Mouse (Mus musculus) granulocyte monocyte progenitor cell, adult 5-6 weeks (primary cell): ENCODE measurements around the gene Fcrl1. TPM values are rescaled to one million over a fixed set of nuclear protein-coding genes. Genes with fewer than 3 reads are reported as not detected.
"Not testable (repeated sequence)": the region's sequence is repeated elsewhere in the genome, so short reads cannot be mapped to it uniquely, and the experiment has no call there.

Experiments used
- ATAC-seq: replicated peaks from 2 replicates; pipeline ENCODE4 v1.8.0; 2016; ENCODE audit warnings: mild to moderate bottlenecking, moderate TSS enrichment, inconsistent platforms; ENCODE audit not compliant: poor library complexity, severe bottlenecking
- total RNA-seq, 2 experiments: library from RNA; stranded (forward) in 1 of 2; stranded (reverse) in 1 of 2; fragments of 200-712, 200-1000 nt in 1 of 2; fragments of >200 nt in 1 of 2; fragmentation: Nextera tagmentation in 1 of 2; gene quantifications; 2 replicates each; pipeline ENCODE4 v1.2.3; 2014 to 2017

Gene Fcrl1
- total RNA-seq (2014; fragmentation: Nextera tagmentation): 2.1 and 4.1 TPM in 2 replicates
- total RNA-seq (2017): 0.69 and 0.82 TPM in 2 replicates

DNA sequence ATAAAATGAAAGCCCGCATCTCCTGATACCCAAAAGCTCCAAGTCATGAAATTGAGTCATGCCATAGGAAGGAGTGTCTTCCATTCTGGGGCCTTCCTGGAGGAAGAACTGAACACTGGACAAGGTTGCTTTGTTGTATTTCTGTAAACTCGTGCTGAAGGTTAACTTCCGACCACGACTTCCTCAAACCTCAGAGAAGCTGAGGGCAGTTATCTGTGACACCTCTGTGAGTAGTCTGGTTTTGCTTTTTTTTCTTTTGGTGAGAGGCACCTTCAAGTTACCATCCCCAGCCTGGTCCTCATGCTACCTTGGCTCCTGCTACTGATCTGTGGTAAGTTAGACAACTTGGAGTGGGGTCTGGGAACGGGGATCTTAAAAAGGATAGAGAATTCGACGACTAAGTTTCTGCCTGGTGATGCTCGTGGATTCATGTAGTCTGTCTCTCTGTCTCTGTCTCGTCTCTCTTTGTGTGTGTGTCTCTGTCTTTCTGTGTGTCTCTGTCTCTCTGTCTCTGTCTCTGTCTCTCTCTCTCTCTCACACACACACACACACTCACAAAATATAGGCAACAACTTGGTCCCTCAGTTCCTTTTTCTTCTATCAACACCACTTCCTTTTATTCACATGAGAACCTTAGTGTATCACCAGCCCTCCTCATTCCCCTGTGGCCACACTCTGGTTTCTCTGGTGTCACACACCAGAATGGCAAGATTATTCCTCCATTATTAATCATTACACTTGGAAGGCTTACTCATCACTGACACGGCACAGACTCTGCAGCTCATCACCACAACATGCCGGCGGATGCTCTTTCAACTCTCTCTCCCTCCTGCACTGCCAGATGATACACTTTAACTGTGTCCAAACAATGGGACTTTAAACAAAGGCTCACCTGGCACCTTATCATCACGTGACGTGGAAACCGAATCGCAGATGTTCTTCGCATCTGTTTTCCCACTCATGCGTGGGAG lies at the start of gene Fcrl1:
Fcrl1 (plus strand) TSS at position 193 of the 971 bp plus-strand sequence.
- peak; percentile 93 for ATAC-seq

DNA sequence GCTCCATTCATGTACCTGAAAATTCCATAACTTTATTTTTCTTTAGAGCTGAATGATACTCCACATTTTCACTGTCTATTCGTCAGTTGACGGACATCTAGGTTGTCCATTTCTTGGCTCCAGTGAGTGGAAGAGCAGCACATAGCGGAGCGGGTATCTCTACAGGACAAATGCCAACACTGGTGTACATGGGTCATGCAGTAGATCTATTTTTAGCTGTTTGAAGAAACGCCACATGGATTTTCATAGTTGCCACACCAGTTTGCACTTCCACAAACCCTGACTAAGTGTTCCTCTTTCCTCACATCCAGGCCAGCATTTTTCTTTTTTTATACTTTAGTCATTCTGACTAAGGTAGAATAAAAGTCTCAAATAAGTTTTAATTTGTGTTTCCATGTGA lies 38.3 kb upstream of the Fcrl1 start:
- ATAC-seq: peak; percentile 86

GRCm38 (mm10) chr3:87350992-87351391 lies 25.2 kb upstream of the Fcrl1 start:
- peak; percentile 81; the same call in 1 of the 2 replicates for ATAC-seq

- ATAC-seq: no peak
Measured at GRCm38 (mm10) chr3:87357581-87357980, 18.6 kb upstream of the Fcrl1 start, which contains the start of gene Cd5l. Gene Cd5l (plus strand): TSS chr3:87357881.

DNA sequence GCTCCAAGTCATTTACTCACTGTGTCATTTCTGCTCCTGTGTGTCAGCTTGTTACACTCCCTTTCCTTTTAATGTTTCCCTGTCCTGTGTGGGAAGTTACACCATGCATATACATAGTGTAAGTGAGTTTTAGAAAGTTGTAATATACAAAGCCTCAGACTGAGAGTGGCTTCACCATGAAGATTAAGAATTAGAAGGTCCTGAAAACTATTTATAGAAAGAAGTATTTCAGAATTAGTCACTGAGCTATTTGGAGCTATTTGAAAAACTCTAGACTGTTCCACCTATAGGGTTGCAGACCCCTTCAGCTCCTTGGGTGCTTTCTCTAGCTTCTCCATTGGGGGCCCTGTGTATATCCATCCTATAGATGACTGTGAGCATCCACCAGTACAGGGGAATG lies 17.0 kb upstream of the Fcrl1 start:
- no peak for ATAC-seq

GRCm38 (mm10) chr3:87360466-87360865 lies 15.7 kb upstream of the Fcrl1 start:
- no peak for ATAC-seq

DNA sequence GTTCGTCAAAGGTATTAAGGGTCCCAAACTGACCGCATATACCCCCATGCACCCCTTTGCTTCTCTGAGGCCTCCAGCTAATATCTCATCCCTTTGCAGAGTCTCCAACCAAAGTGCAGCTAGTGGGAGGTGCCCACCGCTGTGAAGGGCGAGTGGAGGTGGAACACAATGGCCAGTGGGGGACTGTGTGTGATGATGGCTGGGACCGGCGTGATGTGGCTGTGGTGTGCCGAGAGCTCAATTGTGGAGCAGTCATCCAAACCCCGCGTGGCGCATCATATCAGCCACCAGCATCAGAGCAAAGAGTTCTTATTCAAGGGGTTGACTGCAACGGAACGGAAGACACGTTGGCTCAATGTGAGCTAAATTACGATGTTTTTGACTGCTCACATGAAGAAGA lies 10.5 kb upstream of the Fcrl1 start:
- ATAC-seq: no peak

DNA sequence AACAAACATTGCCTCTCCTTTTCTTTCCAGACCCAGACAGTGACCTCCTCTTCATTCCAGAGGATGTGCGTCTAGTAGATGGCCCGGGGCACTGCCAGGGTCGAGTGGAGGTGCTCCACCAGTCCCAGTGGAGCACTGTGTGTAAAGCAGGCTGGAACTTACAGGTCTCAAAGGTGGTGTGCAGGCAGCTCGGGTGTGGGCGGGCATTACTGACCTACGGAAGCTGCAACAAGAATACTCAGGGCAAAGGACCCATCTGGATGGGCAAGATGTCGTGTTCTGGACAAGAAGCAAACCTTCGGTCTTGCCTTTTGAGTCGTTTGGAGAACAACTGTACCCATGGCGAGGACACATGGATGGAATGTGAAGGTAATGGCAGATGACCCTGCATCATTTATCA lies 8.7 kb upstream of the Fcrl1 start:
- ATAC-seq: no peak

DNA sequence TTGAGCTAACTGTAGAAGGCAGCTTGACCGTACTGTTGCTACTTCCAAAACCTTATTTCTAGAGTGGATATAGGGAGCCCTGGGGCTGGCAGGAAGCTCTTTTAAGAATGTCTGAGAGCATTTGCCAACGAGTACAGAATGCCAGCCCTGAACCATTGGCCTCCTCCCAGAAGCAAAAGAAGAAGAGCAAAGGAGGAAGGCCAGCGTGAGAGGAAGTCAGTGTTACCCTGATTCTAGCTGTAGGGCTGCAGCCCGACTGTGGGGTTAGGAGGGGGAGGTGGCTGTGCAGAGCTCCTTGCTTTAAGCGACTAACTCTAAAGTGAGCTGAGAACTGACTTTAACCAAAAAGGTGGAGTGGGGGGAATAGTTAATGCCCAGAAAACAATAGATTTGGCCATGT lies 7.0 kb upstream of the Fcrl1 start:
- ATAC-seq: peak; percentile 50

DNA sequence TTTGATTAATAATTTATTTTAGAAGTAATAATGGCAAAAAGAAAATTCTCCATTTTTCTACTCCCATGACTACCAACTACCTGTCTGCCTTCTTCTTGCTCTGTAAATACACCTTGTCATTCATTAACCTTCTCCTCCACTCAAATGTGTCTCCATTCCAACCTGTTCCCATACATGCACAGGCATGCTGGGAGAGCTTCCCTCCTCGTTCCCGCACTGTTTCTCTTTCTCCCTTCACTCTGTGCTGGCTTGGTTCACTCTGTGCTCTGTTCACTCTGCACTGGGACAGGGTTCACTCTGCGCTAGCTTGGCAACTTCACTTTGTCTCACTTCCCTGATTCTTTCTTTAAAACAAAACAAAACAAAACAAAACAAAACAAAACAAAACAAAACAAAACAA lies 1.0 kb downstream of the Fcrl1 start:
- ATAC-seq: no peak

- no peak for ATAC-seq
Measured at GRCm38 (mm10) chr3:87377719-87378118, 1.5 kb downstream of the Fcrl1 start.

DNA sequence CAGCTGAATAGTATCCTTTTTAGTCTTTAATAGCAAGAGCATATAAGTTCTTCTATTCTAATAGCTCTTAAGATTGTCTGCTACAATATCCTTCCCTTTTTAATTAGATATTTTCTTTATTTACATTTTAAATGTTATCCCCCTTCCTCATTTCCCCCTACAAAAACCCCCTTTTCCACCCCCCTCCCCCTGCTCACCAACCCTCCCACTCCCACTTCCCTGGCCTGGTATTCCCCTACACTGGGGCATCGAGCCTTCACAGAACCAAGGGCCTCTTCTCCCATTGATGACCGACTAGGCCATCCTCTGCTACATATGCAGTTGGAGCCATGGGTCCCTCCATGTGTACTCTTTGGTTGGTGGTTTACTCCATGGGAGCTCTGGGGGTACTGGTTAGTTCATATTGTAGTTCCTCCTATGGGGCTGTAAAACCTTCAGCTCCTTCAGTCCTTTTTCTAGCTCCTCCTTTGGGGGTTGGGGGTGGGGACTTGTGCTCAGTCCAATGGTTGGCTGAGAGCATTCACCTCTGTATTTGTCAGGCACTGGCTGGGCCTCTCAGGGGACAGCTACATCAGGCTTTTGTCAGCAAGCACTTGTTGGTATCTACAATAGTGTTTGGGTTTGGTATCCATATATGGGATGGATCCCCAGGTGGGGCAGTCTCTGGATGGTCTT lies 3.6 kb downstream of the Fcrl1 start:
- not testable (repeated sequence) for ATAC-seq

DNA sequence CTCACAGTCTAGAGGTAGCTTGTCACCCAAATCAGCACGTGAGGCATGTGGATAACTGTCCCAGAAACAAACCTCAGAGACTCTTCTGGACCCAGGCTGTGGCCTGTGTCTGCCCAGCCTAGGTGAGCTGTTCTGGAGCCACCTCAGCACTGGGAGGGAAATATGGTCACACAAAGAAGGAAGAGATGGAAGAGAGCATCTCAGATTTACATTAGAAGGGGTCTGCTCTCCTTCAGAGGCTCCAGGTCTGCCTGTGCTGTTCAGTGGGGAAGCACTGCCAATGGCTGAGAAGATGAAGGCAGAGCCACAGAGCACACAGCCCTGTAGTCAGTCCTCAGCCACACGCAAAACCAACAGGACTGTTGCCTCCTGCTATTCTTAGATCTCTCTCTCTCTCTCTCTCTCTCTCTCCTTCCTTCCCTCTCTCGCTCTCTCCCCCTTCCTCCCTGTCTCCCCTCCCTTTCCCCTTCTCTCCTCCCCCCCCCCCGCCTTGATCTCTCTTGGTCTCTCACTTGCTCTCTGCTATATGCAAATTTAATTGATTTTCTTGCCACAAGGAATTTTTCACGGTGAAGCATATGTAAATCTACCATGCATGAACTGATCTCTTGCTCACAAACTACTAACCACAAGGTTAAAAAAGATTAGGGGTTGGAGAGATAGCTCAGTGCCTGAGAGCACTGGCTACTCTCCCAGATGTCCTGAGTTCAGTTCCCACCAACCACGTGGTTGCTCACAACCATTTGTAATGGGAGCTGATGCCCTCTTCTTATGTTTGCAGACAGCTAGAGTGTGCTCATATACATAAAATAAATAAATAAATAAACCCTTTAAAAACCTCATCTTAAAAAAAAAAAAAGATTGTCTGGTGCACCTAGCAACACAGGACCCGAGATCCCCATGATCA lies 5.9 kb downstream of the Fcrl1 start:
- no peak for ATAC-seq

DNA sequence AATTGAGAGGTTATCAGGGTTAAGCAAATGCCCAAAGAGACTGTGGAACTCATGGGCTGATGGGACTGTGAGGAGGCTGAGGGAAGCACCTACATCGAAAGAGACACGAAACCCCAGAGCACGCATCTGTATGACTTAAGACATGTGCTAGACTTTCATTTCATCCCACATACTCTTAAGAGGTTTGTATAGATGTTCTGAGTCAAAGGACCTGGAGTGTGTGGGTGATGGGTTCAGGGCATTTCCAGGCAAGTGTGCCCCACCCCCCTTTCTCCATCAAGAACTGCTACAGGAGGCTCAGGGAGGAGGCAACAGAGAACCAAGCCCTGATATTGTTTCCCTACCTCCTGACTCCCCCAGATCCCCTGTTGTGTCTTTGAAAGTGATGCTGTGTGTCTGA lies 7.1 kb downstream of the Fcrl1 start:
- ATAC-seq: no peak

DNA sequence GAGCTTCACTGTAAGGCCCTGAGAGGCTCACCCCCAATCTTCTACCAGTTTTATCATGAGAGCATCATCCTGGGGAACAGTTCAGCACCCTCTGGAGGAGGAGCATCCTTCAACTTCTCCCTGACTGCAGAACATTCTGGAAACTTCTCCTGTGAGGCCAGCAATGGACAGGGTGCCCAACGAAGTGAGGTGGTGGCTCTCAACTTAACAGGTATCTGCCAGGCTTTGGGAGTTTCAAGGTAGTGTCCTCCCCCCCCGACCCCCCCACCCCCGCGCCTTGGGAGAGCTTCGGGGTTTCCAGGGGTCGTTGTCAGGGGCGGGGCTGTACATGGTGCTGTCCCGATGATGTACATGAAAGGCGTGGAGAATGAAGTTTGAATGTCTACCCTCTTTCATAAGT lies 8.9 kb downstream of the Fcrl1 start:
- no peak for ATAC-seq

DNA sequence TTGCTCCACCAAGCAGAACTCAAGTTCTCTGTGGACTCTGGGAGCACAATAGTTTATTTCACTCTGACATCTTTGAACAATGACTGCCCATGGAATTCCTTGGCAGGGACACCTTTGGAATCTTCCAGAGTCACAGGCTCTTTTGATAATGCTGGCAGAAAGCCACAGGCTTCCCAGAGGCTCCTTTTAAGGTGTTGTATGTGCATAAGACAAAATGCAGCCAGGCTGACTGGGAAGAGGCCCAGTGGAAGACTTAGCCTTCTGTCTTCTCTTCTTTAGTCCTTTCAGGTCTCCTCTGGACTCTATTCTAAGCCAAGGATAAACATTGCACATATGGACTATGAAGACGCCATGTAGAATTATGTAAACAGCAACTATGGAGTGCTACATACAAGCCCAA lies 14.7 kb downstream of the Fcrl1 start:
- ATAC-seq: no peak

DNA sequence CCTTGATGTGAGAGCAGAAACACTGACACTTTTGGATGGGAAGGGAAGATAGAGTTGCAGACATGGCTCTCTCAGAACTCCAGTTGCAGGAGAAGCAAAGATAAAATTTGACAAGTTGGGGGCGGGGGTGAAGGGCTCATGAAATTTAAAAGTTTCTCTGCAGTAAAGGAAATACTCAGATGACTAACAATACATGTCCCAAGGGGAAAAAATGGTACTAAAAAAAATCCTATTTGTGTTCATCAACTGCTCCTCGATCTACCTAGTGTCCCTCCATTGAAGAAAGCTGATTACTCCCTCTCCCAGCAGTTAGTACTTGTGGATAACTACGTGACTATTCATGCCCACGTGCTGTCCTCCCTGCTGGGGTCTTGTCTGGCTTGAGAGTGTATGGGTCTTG lies 22.6 kb downstream of the Fcrl1 start:
- no peak for ATAC-seq

- no peak for ATAC-seq
Measured at GRCm38 (mm10) chr3:87399906-87400305, 23.7 kb downstream of the Fcrl1 start.

DNA sequence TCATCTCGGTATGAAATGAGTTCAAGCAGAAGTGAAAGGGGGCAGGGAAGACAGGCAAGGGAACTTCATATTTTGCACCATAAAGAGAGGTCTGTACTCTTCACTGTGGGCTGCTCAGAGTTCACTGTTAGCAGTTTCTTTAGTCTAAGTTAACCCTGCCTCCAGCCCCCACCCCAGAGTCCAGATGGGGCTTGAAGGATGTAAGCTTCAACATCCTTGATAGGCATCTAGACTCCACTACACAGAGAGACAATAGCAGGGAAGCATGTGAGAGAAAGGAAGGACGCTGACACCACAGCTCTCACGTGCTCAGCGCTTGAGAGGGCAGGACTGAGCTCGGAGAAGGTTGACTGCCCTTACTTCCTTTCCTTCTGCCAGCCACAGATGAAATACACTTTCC lies 25.1 kb downstream of the Fcrl1 start:
- ATAC-seq: peak; percentile 97

DNA sequence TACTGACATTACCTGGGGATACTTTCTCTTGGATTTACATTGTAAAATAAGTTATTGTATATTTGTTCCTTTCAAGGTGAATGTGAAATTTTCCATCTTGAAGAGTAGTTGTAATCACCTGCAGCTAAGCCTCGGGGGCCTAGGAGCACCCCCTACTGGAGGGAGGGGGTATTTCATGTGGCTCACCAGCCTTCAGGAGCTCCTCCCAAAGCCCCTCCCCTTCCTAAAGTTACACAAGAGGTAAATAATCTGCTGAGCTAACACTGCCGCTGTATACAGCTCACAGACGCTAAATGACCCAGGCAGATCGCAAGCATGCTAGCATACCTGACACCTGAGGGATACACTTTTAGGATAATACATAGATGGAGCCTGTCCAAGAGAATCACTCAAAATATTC lies 32.0 kb downstream of the Fcrl1 start:
- peak; percentile 97 for ATAC-seq
